Mouse (Mus musculus) liver, adult 2 months (tissue): ENCODE measurements at regions not wholly inside any gene's neighbourhood (a gene's known extent, or its start where the extent isn't known, plus 50 kb on each side); places are given as distances from the start of the nearest gene placed in this dataset.
"Not testable (repeated sequence)": the region's sequence is repeated elsewhere in the genome, so short reads cannot be mapped to it uniquely, and the experiment has no call there.

Source experiments
- DNase-seq: peaks from one replicate; pipeline ENCODE4 v3.0.0-alpha.2; 2011; ENCODE audit warnings: low read depth, low spot score; ENCODE audit errors: extremely low read depth
- H3K27ac ChIP-seq: fragments of 200-500 bp; replicated peaks from 2 replicates; pipeline ENCODE4 v1.5.1; 2012; ENCODE audit warnings: low read depth, mild to moderate bottlenecking, control low read depth, inconsistent platforms, low read length; ENCODE audit not compliant: insufficient read depth
- H3K27me3 ChIP-seq: fragments of 200-500 bp; 2 replicates; pipeline ENCODE4 v1.6.1; 2012; ENCODE audit warnings: mild to moderate bottlenecking, moderate library complexity, low read length, inconsistent platforms; ENCODE audit not compliant: control insufficient read depth, insufficient read depth
- H3K36me3 ChIP-seq: fragments of 200-500 bp; 2 replicates; pipeline ENCODE4 v1.6.1; 2012; ENCODE audit warnings: low read length, inconsistent platforms; ENCODE audit not compliant: control insufficient read depth, insufficient read depth
- H3K4me1 ChIP-seq: fragments of 200-500 bp; 2 replicates; pipeline ENCODE4 v1.6.1; 2011; ENCODE audit warnings: low read length; ENCODE audit not compliant: control insufficient read depth, insufficient read depth
- H3K4me3 ChIP-seq: fragments of 200-500 bp; 2 replicates; pipeline ENCODE4 v1.5.1; 2011; ENCODE audit warnings: low read depth, mild to moderate bottlenecking, control low read depth, low read length, moderate library complexity; ENCODE audit not compliant: insufficient read depth
- H3K79me2 ChIP-seq: fragments of 200-500 bp; 2 replicates; pipeline ENCODE4 v1.6.1; 2012; ENCODE audit warnings: inconsistent platforms, mild to moderate bottlenecking, low read length, moderate library complexity; ENCODE audit not compliant: control insufficient read depth, insufficient read depth
- H3K9ac ChIP-seq: fragments of 200-500 bp; 2 replicates; pipeline ENCODE4 v1.6.1; 2012; ENCODE audit warnings: low read depth, mild to moderate bottlenecking, control low read depth, inconsistent platforms, low read length
- CTCF ChIP-seq: fragments of 200-500 bp; IDR thresholded peaks from 2 replicates; pipeline ENCODE4 v1.5.1; 2011; ENCODE audit warnings: low read depth, low read length, control low read depth
- POLR2A ChIP-seq: fragments of 200-500 bp; IDR thresholded peaks from 2 replicates; pipeline ENCODE4 v1.6.1; 2011; ENCODE audit warnings: low read length, control low read depth; ENCODE audit not compliant: insufficient read depth; ENCODE audit errors: extremely low read depth
- WGBS: fragments of 180-500 bp; shearing (Covaris S2); methylation state at CpG from one replicate; pipeline ENCODE4 v1.1.7; 2018; 5-methylcytosine and 5-hydroxymethylcytosine counted together

- Histone ChIP-seq H3K4me3 (no peak overlapping the region), H3K27me3 (no peaks in the 10 kb centered on the region), H3K27ac (no peak overlapping the region), H3K36me3 (no peaks in the 10 kb centered on the region), H3K9ac (no peak overlapping the region), H3K79me2 (no peaks in the 10 kb centered on the region), H3K4me1 (no peaks in the 10 kb centered on the region)
- TF ChIP-seq CTCF (no peak), POLR2A (no peak)
- no peak for DNase-seq
- 88% methylated on average over 2 of the region's 2 CpGs for WGBS
Measured at GRCm38 (mm10) chr6:22673919-22674585, 201.2 kb upstream of the Ptprz1 start.

- H3K36me3 ChIP-seq = no peaks in the 10 kb centered on the region
- TF ChIP-seq POLR2A = no peak
- no peak for TF ChIP-seq CTCF
- no peak overlapping the region for H3K9ac ChIP-seq
- H3K4me1 ChIP-seq = no peaks in the 10 kb centered on the region
- no peak overlapping the region for H3K4me3 ChIP-seq
- H3K79me2 ChIP-seq = no peaks in the 10 kb centered on the region
- H3K27me3 ChIP-seq = no peaks in the 10 kb centered on the region
- H3K27ac ChIP-seq = no peak overlapping the region
- WGBS = 69% methylated on average over 1 of the region's 1 CpGs
- DNase-seq = no peak
Measured at GRCm38 (mm10) chr6:22671524-22671923, 203.8 kb upstream of the Ptprz1 start.

- H3K27me3 ChIP-seq = no peaks in the 10 kb centered on the region
- H3K27ac ChIP-seq = no peak overlapping the region
- TF ChIP-seq CTCF (no peak), POLR2A (no peak)
- WGBS = 75% methylated on average over 7 of the region's 7 CpGs
- H3K79me2 ChIP-seq = no peaks in the 10 kb centered on the region
- no peak overlapping the region for H3K4me3 ChIP-seq
- no peak for DNase-seq
- H3K9ac ChIP-seq = no peak overlapping the region
- H3K4me1 ChIP-seq = no peaks in the 10 kb centered on the region
- no peaks in the 10 kb centered on the region for H3K36me3 ChIP-seq
Measured at GRCm38 (mm10) chr6:22668190-22668975, 206.9 kb upstream of the Ptprz1 start.

- H3K27me3 ChIP-seq, H3K4me3 ChIP-seq, H3K79me2 ChIP-seq, H3K27ac ChIP-seq, DNase-seq, H3K9ac ChIP-seq, H3K36me3 ChIP-seq, H3K4me1 ChIP-seq: not testable (repeated sequence)
- 90% methylated on average over 15 of the region's 15 CpGs for WGBS
Measured at GRCm38 (mm10) chr6:22657401-22657800, 217.9 kb upstream of the Ptprz1 start.

- Histone ChIP-seq H3K27me3 (no peaks in the 10 kb centered on the region), H3K36me3 (no peaks in the 10 kb centered on the region), H3K4me1 (no peaks in the 10 kb centered on the region), H3K79me2 (no peaks in the 10 kb centered on the region), H3K4me3 (no peak overlapping the region), H3K9ac (no peak overlapping the region), H3K27ac (no peak overlapping the region)
- TF ChIP-seq POLR2A = no peak
- TF ChIP-seq CTCF = no peak
- DNase-seq = no peak
Measured at GRCm38 (mm10) chr6:22640100-22640499, 235.2 kb upstream of the Ptprz1 start.

GRCm38 (mm10) chr6:22635141-22635540, 240.2 kb upstream of the Ptprz1 start:
- Histone ChIP-seq H3K9ac (no peak overlapping the region), H3K4me1 (no peaks in the 10 kb centered on the region), H3K27me3 (no peaks in the 10 kb centered on the region), H3K36me3 (no peaks in the 10 kb centered on the region), H3K4me3 (no peak overlapping the region), H3K27ac (no peak overlapping the region), H3K79me2 (no peaks in the 10 kb centered on the region)
- WGBS = 82% methylated on average over 3 of the region's 3 CpGs
- TF ChIP-seq POLR2A = no peak
- no peak for TF ChIP-seq CTCF
- no peak for DNase-seq
